Mouse (Mus musculus) midbrain, postnatal 0 days (tissue): ENCODE results near the gene Atl2. TPM values are rescaled to one million over a fixed set of nuclear protein-coding genes. Genes with fewer than 3 reads are reported as not detected.
A peak's percentile ranks its signal among the peaks of the same experiment; 100 is the strongest.

ENCODE experiments used
- ATAC-seq: fragments of 200-750 bp; cut with Nextera tagmentation; 2 replicates; pipeline ENCODE4 v1.8.0; 2017; ENCODE audit warnings: moderate number of reproducible peaks, mild to moderate bottlenecking, moderate TSS enrichment, moderate library complexity; ENCODE audit not compliant: low FRiP score
- DNase-seq: peaks from one replicate; pipeline ENCODE4 v3.0.0-alpha.2; 2015; ENCODE audit warnings: low spot score
- H3K27ac ChIP-seq: fragments of 300-500 bp; sonication (generic); 2 replicates; pipeline ENCODE4 v1.5.1; 2014; ENCODE audit warnings: low read depth, mild to moderate bottlenecking, low read length, mixed read lengths
- H3K27me3 ChIP-seq: fragments of 300-500 bp; sonication (generic); 2 replicates; pipeline ENCODE4 v1.6.1; 2014; ENCODE audit warnings: low read length, control low read depth, mixed read lengths; ENCODE audit not compliant: insufficient read depth
- H3K36me3 ChIP-seq: fragments of 300-500 bp; sonication (generic); 2 replicates; pipeline ENCODE4 v1.6.1; 2014; ENCODE audit warnings: low read length, control low read depth, mixed read lengths; ENCODE audit not compliant: insufficient read depth
- H3K4me1 ChIP-seq: fragments of 300-500 bp; sonication (generic); 2 replicates; pipeline ENCODE4 v1.6.1; 2014; ENCODE audit warnings: mild to moderate bottlenecking, control low read depth, antibody characterized with exemption, low read length, mixed read lengths; ENCODE audit not compliant: insufficient read depth
- H3K4me2 ChIP-seq: fragments of 300-500 bp; sonication (generic); 2 replicates; pipeline ENCODE4 v1.6.1; 2014; ENCODE audit warnings: low read depth, mild to moderate bottlenecking, low read length, mixed read lengths; ENCODE audit not compliant: poor library complexity, severe bottlenecking
- H3K4me3 ChIP-seq: fragments of 300-500 bp; sonication (generic); 2 replicates; pipeline ENCODE4 v1.5.1; 2014; ENCODE audit warnings: low read depth, mild to moderate bottlenecking, low read length, moderate library complexity
- H3K9ac ChIP-seq: fragments of 300-500 bp; sonication (generic); replicated peaks from 2 replicates; pipeline ENCODE4 v1.6.1; 2014; ENCODE audit warnings: mild to moderate bottlenecking, low read length, moderate library complexity, mixed read lengths; ENCODE audit not compliant: poor library complexity, severe bottlenecking
- H3K9me3 ChIP-seq: fragments of 300-500 bp; sonication (generic); 2 replicates; pipeline ENCODE4 v1.6.1; 2016; ENCODE audit warnings: low read length, control low read depth
- CTCF ChIP-seq: IDR thresholded peaks from 2 replicates; pipeline ENCODE4 v1.5.1; 2016; ENCODE audit warnings: antibody characterized with exemption, mild to moderate bottlenecking
- WGBS: fragments of 180-500 bp; shearing (Covaris S2); extraction: QIAGEN DNeasy Blood & Tissue Kit; methylation state at CpG from one replicate; pipeline ENCODE4 v1.1.7; 2014; 5-methylcytosine and 5-hydroxymethylcytosine counted together
- polyA plus RNA-seq: library from polyadenylated mRNA; unstranded; fragments of >200 nt; fragmentation: Nextera tagmentation; extraction: Ambion mirVana; gene quantifications from 2 replicates; pipeline ENCODE4 v1.2.1, GENCODE M21; 2015
- total RNA-seq: library from RNA; depleted of rRNA; stranded (reverse); fragments of >200 nt; gene quantifications from 2 replicates; pipeline ENCODE4 v1.2.3, GENCODE M21; 2014

Atl2 gene
- total and polyA plus RNA-seq, 2 experiments from 2014 or later, result 29.4 to 31.0 TPM

GRCm38 (mm10) chr17:79840254-79841238 lies 55.4 kb downstream of the Atl2 start:
- Histone ChIP-seq H3K36me3 (no peaks in the 10 kb centered on the region), H3K4me3 (no peak overlapping the region), H3K4me2 (no peak overlapping the region), H3K27me3 (no peaks in the 10 kb centered on the region), H3K9me3 (no peaks in the 10 kb centered on the region), H3K4me1 (no peaks in the 10 kb centered on the region), H3K27ac (no peak overlapping the region), H3K9ac (no peak overlapping the region)
- TF ChIP-seq CTCF, result peak; percentile 100
- DNase-seq, result peak; percentile 88
- peak; percentile 78 for ATAC-seq
- WGBS, result 44% methylated on average over 7 of the region's 7 CpGs

GRCm38 (mm10) chr17:79836978-79837377 lies 58.9 kb downstream of the Atl2 start:
- ATAC-seq (no peak), DNase-seq (no peak)
- no peaks in the 10 kb centered on the region for H3K4me1 ChIP-seq
- no peaks in the 10 kb centered on the region for H3K9me3 ChIP-seq
- no peak overlapping the region for H3K4me2 ChIP-seq
- no peak overlapping the region for H3K27ac ChIP-seq
- no peak overlapping the region for H3K4me3 ChIP-seq
- no peak for TF ChIP-seq CTCF
- H3K36me3 ChIP-seq, result no peaks in the 10 kb centered on the region
- no peak overlapping the region for H3K9ac ChIP-seq
- WGBS, result 87% methylated on average over 7 of the region's 7 CpGs
- H3K27me3 ChIP-seq, result no peaks in the 10 kb centered on the region

- no peaks in the 10 kb centered on the region for H3K9me3 ChIP-seq
- 64% methylated on average over 5 of the region's 5 CpGs for WGBS
- no peaks in the 10 kb centered on the region for H3K27me3 ChIP-seq
These were observed 60.1 kb downstream of the Atl2 start for GRCm38 (mm10) chr17:79835714-79836373.

GRCm38 (mm10) chr17:79832284-79832683 lies 63.6 kb downstream of the Atl2 start:
- no peak for TF ChIP-seq CTCF
- 56% methylated on average over 1 of the region's 1 CpGs for WGBS

More at GRCm38 (mm10) chr17:79835714-79836373, 60.1 kb downstream of the Atl2 start:
- Histone ChIP-seq H3K4me1 (no peaks in the 10 kb centered on the region), H3K27ac (no peak overlapping the region), H3K4me2 (no peak overlapping the region), H3K9ac (no peak overlapping the region), H3K4me3 (no peak overlapping the region), H3K36me3 (no peaks in the 10 kb centered on the region)
- no peak for DNase-seq
- TF ChIP-seq CTCF, result no peak
- ATAC-seq, result no peak

GRCm38 (mm10) chr17:79826482-79827034 lies 69.4 kb downstream of the Atl2 start:
- H3K4me1 ChIP-seq, result no peaks in the 10 kb centered on the region; the same call in 1 of the 2 replicates
- ATAC-seq (no peak), DNase-seq (no peak)
- WGBS, result 67% methylated on average over 6 of the region's 6 CpGs
- H3K27ac ChIP-seq, result no peak overlapping the region
- TF ChIP-seq CTCF, result no peak
- H3K4me3 ChIP-seq, result no peak overlapping the region
- H3K36me3 ChIP-seq, result no peaks in the 10 kb centered on the region
- H3K27me3 ChIP-seq, result no peaks in the 10 kb centered on the region
- no peak overlapping the region for H3K9ac ChIP-seq
- H3K4me2 ChIP-seq, result no peak overlapping the region
- H3K9me3 ChIP-seq, result no peaks in the 10 kb centered on the region

More at GRCm38 (mm10) chr17:79832284-79832683, 63.6 kb downstream of the Atl2 start:
- H3K4me2 ChIP-seq, result no peak overlapping the region
- no peak overlapping the region for H3K4me3 ChIP-seq
- no peak for ATAC-seq
- H3K27me3 ChIP-seq, result no peaks in the 10 kb centered on the region
- no peak for DNase-seq
- H3K4me1 ChIP-seq, result no peaks in the 10 kb centered on the region
- H3K27ac ChIP-seq, result no peak overlapping the region
- no peak overlapping the region for H3K9ac ChIP-seq
- no peaks in the 10 kb centered on the region for H3K9me3 ChIP-seq
- H3K36me3 ChIP-seq, result no peaks in the 10 kb centered on the region
